Comparison of ENCODE assay signal across 19 mouse cellular contexts in genomic region chr3:138847809-138848208, GRCm38 (mm10).
"Had no signal": no experiment of that assay in that cellular context is flagged by ENCODE, and none has a peak within 500 bp of the region (broad histone marks: within the 10 kb centered on the region; RNA-seq: fewer than 3 reads in every experiment).

No protein-coding gene starts in this region.

- H3K36me3 ChIP-seq: lung, embryonic 15.5 days; midbrain, embryonic 10.5 days; midbrain, embryonic 12.5 days; neural tube, embryonic 12.5 days; stomach, embryonic 15.5 days had no signal

- H3K4me1 ChIP-seq: megakaryocyte, embryonic 14.5 days had no signal

- H3K27me3 ChIP-seq: megakaryocyte, embryonic 14.5 days; midbrain, embryonic 12.5 days; neural tube, embryonic 12.5 days; stomach, embryonic 15.5 days had no signal

- H3K4me2 ChIP-seq: lung, embryonic 15.5 days; midbrain, embryonic 12.5 days; neural tube, embryonic 12.5 days; stomach, embryonic 15.5 days had no signal

- H3K4me3 ChIP-seq: lung, embryonic 15.5 days; megakaryocyte, embryonic 14.5 days; midbrain, embryonic 10.5 days; midbrain, embryonic 12.5 days; myocyte; neural tube, embryonic 12.5 days; stomach, embryonic 15.5 days had no signal

- ATAC-seq: lung, postnatal 0 days; midbrain, embryonic 16.5 days had no signal

- H3K27ac ChIP-seq: lung, embryonic 15.5 days; macrophage; midbrain, embryonic 10.5 days; midbrain, embryonic 12.5 days; neural tube, embryonic 12.5 days; stomach, embryonic 15.5 days; stomach, postnatal 0 days had no signal

- DNase-seq: lung, adult 2 months; lung, postnatal 14 days; lung, postnatal 36 days; midbrain, embryonic 14.5 days; right cerebral cortex, postnatal 14 days; thymus, adult 2 months; thymus, postnatal 25 days; thymus, postnatal 4 days had no signal

- H3K9me3 ChIP-seq: lung, embryonic 15.5 days; megakaryocyte, embryonic 14.5 days; midbrain, embryonic 10.5 days; midbrain, embryonic 12.5 days; neural tube, embryonic 12.5 days; stomach, embryonic 15.5 days had no signal

- H3K9ac ChIP-seq: lung, embryonic 15.5 days; midbrain, embryonic 12.5 days; neural tube, embryonic 12.5 days; stomach, embryonic 15.5 days had no signal
